Mouse (Mus musculus) kidney, postnatal 0 days (tissue): ENCODE measurements around the gene Uqcr10. TPM values are rescaled to one million over a fixed set of nuclear protein-coding genes. Genes with fewer than 3 reads are reported as not detected.

Experiments
- ATAC-seq: fragments of 200-750 bp; cut with Nextera tagmentation; replicated peaks from 2 replicates; pipeline ENCODE4 v1.8.0; 2017; ENCODE audit warnings: low read depth, moderate number of reproducible peaks, moderate TSS enrichment, moderate library complexity; ENCODE audit not compliant: low FRiP score
- DNase-seq: peaks from one replicate; pipeline ENCODE4 v3.0.0-alpha.2; 2016; ENCODE audit warnings: low spot score
- H3K27ac ChIP-seq: fragments of 300-500 bp; sonication (generic); 2 replicates; pipeline ENCODE4 v1.5.1; 2014; ENCODE audit warnings: mild to moderate bottlenecking
- H3K27me3 ChIP-seq: fragments of 300-500 bp; sonication (generic); 2 replicates; pipeline ENCODE4 v1.6.1; 2014; ENCODE audit warnings: low read length, mixed read lengths; ENCODE audit not compliant: insufficient read depth
- H3K36me3 ChIP-seq: fragments of 300-500 bp; sonication (generic); 2 replicates; pipeline ENCODE4 v1.6.1; 2014; ENCODE audit warnings: low read length, mixed read lengths; ENCODE audit not compliant: insufficient read depth
- H3K4me1 ChIP-seq: fragments of 300-500 bp; sonication (generic); replicated peaks from 2 replicates; pipeline ENCODE4 v1.6.1; 2014; ENCODE audit warnings: antibody characterized with exemption, low read length, mixed read lengths; ENCODE audit not compliant: insufficient read depth
- H3K4me2 ChIP-seq: fragments of 300-500 bp; sonication (generic); 2 replicates; pipeline ENCODE4 v1.6.1; 2014; ENCODE audit warnings: mild to moderate bottlenecking, low read length, moderate library complexity, mixed read lengths
- H3K4me3 ChIP-seq: fragments of 300-500 bp; sonication (generic); replicated peaks from 2 replicates; pipeline ENCODE4 v1.5.1; 2014; ENCODE audit warnings: low read depth, low read length
- H3K9ac ChIP-seq: fragments of 300-500 bp; sonication (generic); 2 replicates; pipeline ENCODE4 v1.6.1; 2014; ENCODE audit warnings: low read depth, low read length
- H3K9me3 ChIP-seq: fragments of 300-500 bp; sonication (generic); replicated peaks from 2 replicates; pipeline ENCODE4 v1.6.1; 2016; ENCODE audit warnings: low read length, inconsistent platforms, mixed read lengths
- CTCF ChIP-seq: IDR thresholded peaks from 2 replicates; pipeline ENCODE4 v1.5.1; 2016; ENCODE audit warnings: antibody characterized with exemption, low read depth, mild to moderate bottlenecking, moderate library complexity
- WGBS: fragments of 180-500 bp; shearing (Covaris S2); extraction: QIAGEN DNeasy Blood & Tissue Kit; methylation state at CpG from one replicate; pipeline ENCODE4 v1.1.7; 2014; 5-methylcytosine and 5-hydroxymethylcytosine counted together
- polyA plus RNA-seq: library from polyadenylated mRNA; unstranded; fragments of >200 nt; fragmentation: Nextera tagmentation; extraction: Ambion mirVana; gene quantifications from 2 replicates; pipeline ENCODE4 v1.2.1, GENCODE M21; 2015

The Uqcr10 gene
- polyA plus RNA-seq, 1 experiment from 2014 or later: 1,802 TPM

DNA sequence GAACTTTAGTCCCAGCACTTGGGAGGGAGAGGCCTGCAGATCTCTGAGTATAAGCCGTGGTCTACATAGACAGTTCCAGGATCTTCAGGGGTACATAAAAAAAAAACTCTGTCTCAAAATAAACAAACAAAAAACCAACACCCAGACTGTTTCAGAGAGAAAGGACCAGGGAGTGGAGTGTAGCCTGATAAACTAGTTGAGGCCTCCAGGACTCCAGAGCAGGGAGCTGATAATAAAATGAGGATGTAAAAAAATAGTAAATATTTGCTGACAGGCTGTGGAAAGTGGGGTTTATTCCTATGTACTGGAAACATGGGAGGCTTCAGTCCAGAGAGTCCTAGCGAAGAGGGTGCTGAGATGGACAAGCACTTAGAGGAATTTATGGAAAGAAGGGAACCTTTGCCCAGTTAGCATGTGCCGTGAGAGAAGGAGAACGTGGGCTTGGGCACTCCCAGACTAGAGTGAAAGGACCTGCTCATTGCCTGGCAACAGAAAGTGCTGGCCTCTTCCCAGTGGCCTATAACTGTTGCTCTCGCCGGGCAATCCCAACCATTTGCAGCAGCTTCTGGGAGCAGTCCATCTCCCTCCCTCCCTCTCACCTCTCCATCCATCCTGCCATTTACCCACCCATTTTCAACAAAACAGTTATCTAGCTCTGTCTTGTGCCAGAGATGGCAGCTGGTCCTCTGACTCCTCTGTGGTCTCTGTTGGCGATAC, 43.7 kb downstream of the Uqcr10 start:
- H3K9ac ChIP-seq: no peak overlapping the region
- no peaks in the 10 kb centered on the region for H3K27me3 ChIP-seq
- no peaks in the 10 kb centered on the region for H3K4me1 ChIP-seq
- ATAC-seq: no peak
- no peak overlapping the region for H3K4me2 ChIP-seq
- no peak overlapping the region for H3K4me3 ChIP-seq
- WGBS: 86% methylated on average over 7 of the region's 7 CpGs
- no peak overlapping the region for H3K27ac ChIP-seq
- TF ChIP-seq CTCF: no peak
- no peaks in the 10 kb centered on the region for H3K9me3 ChIP-seq
- no peak for DNase-seq
- peaks cover 12% of the 10 kb centered on the region; the same call in 1 of the 2 replicates for H3K36me3 ChIP-seq

DNA sequence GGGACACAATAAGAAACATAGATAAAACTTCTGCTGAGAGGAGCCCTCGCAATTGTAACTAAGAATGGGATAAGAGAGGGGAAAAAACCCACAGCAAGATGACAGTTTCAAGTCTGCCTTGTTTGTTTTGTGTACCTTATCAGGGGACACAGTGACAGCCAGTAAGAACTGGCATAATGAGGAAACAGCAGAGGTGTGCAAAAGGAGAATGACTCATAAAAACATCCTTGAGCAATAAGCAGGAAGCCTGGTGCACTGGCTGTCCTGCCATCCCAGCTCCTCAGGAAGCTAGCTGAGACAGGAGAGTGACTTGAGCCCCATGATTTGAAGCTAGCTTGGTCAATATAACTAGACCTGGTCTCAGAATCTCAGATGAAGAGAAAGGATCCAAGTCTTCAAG, 44.3 kb downstream of the Uqcr10 start:
- H3K36me3 ChIP-seq: peaks cover 12% of the 10 kb centered on the region; the same call in 1 of the 2 replicates
- no peak for TF ChIP-seq CTCF
- no peaks in the 10 kb centered on the region for H3K9me3 ChIP-seq
- no peak overlapping the region for H3K4me2 ChIP-seq
- WGBS: 90% methylated on average over 1 of the region's 1 CpGs
- DNase-seq (no peak), ATAC-seq (no peak)
- no peaks in the 10 kb centered on the region for H3K27me3 ChIP-seq
- no peaks in the 10 kb centered on the region for H3K4me1 ChIP-seq
- no peak overlapping the region for H3K4me3 ChIP-seq
- no peak overlapping the region for H3K27ac ChIP-seq
- no peak overlapping the region for H3K9ac ChIP-seq

Other genes with a start within 250 kb of the Uqcr10 start
- 18.1 and 19.6 TPM in 2 replicates for gene Mtmr3, start 109.5 kb downstream of the Uqcr10 start, polyA plus RNA-seq
- not detected in 2 replicates for gene Gm11032, start 84.3 kb downstream of the Uqcr10 start, polyA plus RNA-seq
- 23.2 and 23.9 TPM in 2 replicates for gene Ascc2, start 66.6 kb downstream of the Uqcr10 start, polyA plus RNA-seq
- gene Zmat5, start 336 bp upstream of the Uqcr10 start, polyA plus RNA-seq: 76.3 and 81.7 TPM in 2 replicates
- 0.08 and 0.09 TPM in 2 replicates for gene Cabp7, start 42.4 kb upstream of the Uqcr10 start, polyA plus RNA-seq
- gene Nf2, start 145.2 kb upstream of the Uqcr10 start, polyA plus RNA-seq: 33.3 and 35.6 TPM in 2 replicates
- gene Nipsnap1, start 169.6 kb upstream of the Uqcr10 start, polyA plus RNA-seq: 82.0 and 90.8 TPM in 2 replicates
- gene Thoc5, start 191.0 kb upstream of the Uqcr10 start, polyA plus RNA-seq: 27.3 and 29.8 TPM in 2 replicates
- 0.08 and 0.11 TPM in 2 replicates for gene Nefh, start 243.7 kb upstream of the Uqcr10 start, polyA plus RNA-seq